Mouse (Mus musculus) limb, embryonic 12.5 days (tissue): Measurements from ENCODE around the gene Cpsf3. TPM values are rescaled to one million over a fixed set of nuclear protein-coding genes. Genes with fewer than 3 reads are reported as not detected.

Experiments
- ATAC-seq: fragments of 200-750 bp; cut with Nextera tagmentation; 2 replicates; pipeline ENCODE4 v1.8.0; 2017; ENCODE audit warnings: low read depth, moderate TSS enrichment; ENCODE audit not compliant: insufficient number of reproducible peaks, insufficient read depth, low FRiP score, low TSS enrichment
- H3K27ac ChIP-seq: fragments of 300-500 bp; sonication (generic); 2 replicates; pipeline ENCODE4 v1.5.1; 2016; ENCODE audit warnings: mild to moderate bottlenecking, moderate library complexity
- H3K27me3 ChIP-seq: fragments of 300-500 bp; sonication (generic); 2 replicates; pipeline ENCODE4 v1.6.1; 2016; ENCODE audit warnings: mild to moderate bottlenecking, moderate library complexity
- H3K36me3 ChIP-seq: fragments of 300-500 bp; sonication (generic); 2 replicates; pipeline ENCODE4 v1.6.1; 2016; ENCODE audit warnings: mild to moderate bottlenecking, moderate library complexity
- H3K4me1 ChIP-seq: fragments of 300-500 bp; sonication (generic); replicated peaks from 2 replicates; pipeline ENCODE4 v1.6.1; 2016
- H3K4me2 ChIP-seq: fragments of 300-500 bp; sonication (generic); 2 replicates; pipeline ENCODE4 v1.6.1; 2016; ENCODE audit warnings: mild to moderate bottlenecking, moderate library complexity
- H3K4me3 ChIP-seq: fragments of 300-500 bp; sonication (generic); replicated peaks from 2 replicates; pipeline ENCODE4 v1.5.1; 2016; ENCODE audit warnings: mild to moderate bottlenecking
- H3K9ac ChIP-seq: fragments of 300-500 bp; sonication (generic); replicated peaks from 2 replicates; pipeline ENCODE4 v1.6.1; 2016; ENCODE audit warnings: mild to moderate bottlenecking, moderate library complexity
- H3K9me3 ChIP-seq: fragments of 300-500 bp; sonication (generic); 2 replicates; pipeline ENCODE4 v1.6.1; 2016; ENCODE audit warnings: mild to moderate bottlenecking, moderate library complexity
- WGBS: fragments of 180-500 bp; shearing (Covaris S2); methylation state at CpG from one replicate; pipeline ENCODE4 v1.1.7; 2016; 5-methylcytosine and 5-hydroxymethylcytosine counted together
- polyA plus RNA-seq: library from polyadenylated mRNA; unstranded; fragments of >200 nt; fragmentation: Nextera tagmentation; extraction: Ambion mirVana; gene quantifications from 2 replicates; pipeline ENCODE4 v1.2.1, GENCODE M21; 2016

The Cpsf3 gene
- polyA plus RNA-seq, 1 experiment from 2014 or later = 121 TPM

- ATAC-seq = peak; percentile 74
- no peak overlapping the region for H3K9ac ChIP-seq
- H3K27ac ChIP-seq = no peak overlapping the region
- H3K36me3 ChIP-seq = peaks cover 98% of the 10 kb centered on the region
- no peaks in the 10 kb centered on the region for H3K4me1 ChIP-seq
- H3K4me2 ChIP-seq = no peak overlapping the region
- H3K4me3 ChIP-seq = no peak overlapping the region
- no peaks in the 10 kb centered on the region for H3K27me3 ChIP-seq
- 83% methylated on average over 14 of the region's 14 CpGs for WGBS
- no peaks in the 10 kb centered on the region for H3K9me3 ChIP-seq
These were observed 19.0 kb upstream of the Cpsf3 start for GRCm38 (mm10) chr12:21265946-21266783.

GRCm38 (mm10) chr12:21266784-21267098, 18.4 kb upstream of the Cpsf3 start:
- no peaks in the 10 kb centered on the region for H3K9me3 ChIP-seq
- peak; percentile 44; the same call in 1 of the 2 replicates for ATAC-seq
- no peak overlapping the region for H3K4me3 ChIP-seq
- H3K27ac ChIP-seq = no peak overlapping the region
- peaks cover 98% of the 10 kb centered on the region for H3K36me3 ChIP-seq
- no peak overlapping the region for H3K9ac ChIP-seq
- H3K4me2 ChIP-seq = no peak overlapping the region
- H3K27me3 ChIP-seq = no peaks in the 10 kb centered on the region
- H3K4me1 ChIP-seq = no peaks in the 10 kb centered on the region
- 84% methylated on average over 2 of the region's 2 CpGs for WGBS

- Histone ChIP-seq H3K36me3 (peaks cover 97% of the 10 kb centered on the region), H3K9ac (no peak overlapping the region), H3K4me3 (no peak overlapping the region), H3K4me1 (no peaks in the 10 kb centered on the region), H3K4me2 (no peak overlapping the region), H3K27ac (0 out of 2 replicates have a peak overlapping the region, but pooled peaks have one; percentile 4), H3K27me3 (no peaks in the 10 kb centered on the region), H3K9me3 (no peaks in the 10 kb centered on the region)
- ATAC-seq = no peak
- 89% methylated on average over 8 of the region's 8 CpGs for WGBS
These were observed 17.0 kb upstream of the Cpsf3 start for GRCm38 (mm10) chr12:21268083-21268616.

- ATAC-seq = no peak
- H3K4me2 ChIP-seq = no peak overlapping the region
- WGBS = 82% methylated on average over 7 of the region's 7 CpGs
- no peaks in the 10 kb centered on the region for H3K27me3 ChIP-seq
- H3K36me3 ChIP-seq = peaks cover 55% of the 10 kb centered on the region
- no peaks in the 10 kb centered on the region for H3K4me1 ChIP-seq
- no peak overlapping the region for H3K4me3 ChIP-seq
- no peak overlapping the region for H3K9ac ChIP-seq
- no peak overlapping the region for H3K27ac ChIP-seq
- no peaks in the 10 kb centered on the region for H3K9me3 ChIP-seq
These were observed 10.7 kb upstream of the Cpsf3 start for GRCm38 (mm10) chr12:21274446-21274845.

GRCm38 (mm10) chr12:21277352-21277864, 7.8 kb upstream of the Cpsf3 start:
- ATAC-seq = no peak
- whole genome bisulfite sequencing = 83% methylated on average over 1 of the region's 1 CpGs
- Histone ChIP-seq H3K4me1 (no peaks in the 10 kb centered on the region), H3K4me3 (no peak overlapping the region), H3K9ac (no peak overlapping the region), H3K27ac (no peak overlapping the region), H3K36me3 (peaks cover 26% of the 10 kb centered on the region; the same call in 1 of the 2 replicates), H3K9me3 (no peaks in the 10 kb centered on the region), H3K4me2 (no peak overlapping the region), H3K27me3 (no peaks in the 10 kb centered on the region)

- H3K4me3 ChIP-seq = peak overlapping the region; percentile 76
- under 1% methylated on average over 46 of the region's 47 CpGs for WGBS
- no peaks in the 10 kb centered on the region for H3K9me3 ChIP-seq
- H3K4me1 ChIP-seq = peaks cover 11% of the 10 kb centered on the region; the same call in 1 of the 2 replicates
- H3K36me3 ChIP-seq = peaks cover 18% of the 10 kb centered on the region; the same call in 1 of the 2 replicates
- peak overlapping the region; percentile 69 for H3K27ac ChIP-seq
- H3K27me3 ChIP-seq = no peaks in the 10 kb centered on the region
- peak overlapping the region; percentile 85 for H3K9ac ChIP-seq
- H3K4me2 ChIP-seq = peak overlapping the region; percentile 79
- no peak; the same call in 1 of the 2 replicates for ATAC-seq
These were observed 484 bp downstream of the Cpsf3 start for GRCm38 (mm10) chr12:21285508-21286242.

GRCm38 (mm10) chr12:21286243-21286622, 1.0 kb downstream of the Cpsf3 start, which contains the start of gene Itgb1bp1:
Itgb1bp1 (minus strand) TSS chr12:21286284.
- under 1% methylated on average over 28 of the region's 28 CpGs for WGBS
- Histone ChIP-seq H3K4me3 (peak within 1 kb of the TSS; percentile 76), H3K36me3 (peaks cover 24% of the 10 kb centered on the region), H3K9me3 (no peaks in the 10 kb centered on the region), H3K27ac (peak within 1 kb of the TSS; percentile 92), H3K4me2 (peak within 1 kb of the TSS; percentile 79), H3K27me3 (no peaks in the 10 kb centered on the region), H3K4me1 (peaks cover 11% of the 10 kb centered on the region; the same call in 1 of the 2 replicates), H3K9ac (peak within 1 kb of the TSS; percentile 85)
- peak; percentile 95 for ATAC-seq

GRCm38 (mm10) chr12:21286712-21287650, 1.8 kb downstream of the Cpsf3 start:
- ATAC-seq = no peak
- H3K27me3 ChIP-seq = no peaks in the 10 kb centered on the region
- peak overlapping the region; percentile 92 for H3K27ac ChIP-seq
- H3K36me3 ChIP-seq = peaks cover 31% of the 10 kb centered on the region
- H3K9ac ChIP-seq = peak overlapping the region; percentile 85
- whole genome bisulfite sequencing = 37% methylated on average over 18 of the region's 18 CpGs
- no peaks in the 10 kb centered on the region for H3K9me3 ChIP-seq
- H3K4me1 ChIP-seq = peaks cover 11% of the 10 kb centered on the region; the same call in 1 of the 2 replicates
- H3K4me3 ChIP-seq = peak overlapping the region; percentile 76
- H3K4me2 ChIP-seq = peak overlapping the region; percentile 79

- WGBS = 92% methylated on average over 3 of the region's 3 CpGs
- no peak for ATAC-seq
- H3K9ac ChIP-seq = no peak overlapping the region
- no peaks in the 10 kb centered on the region for H3K27me3 ChIP-seq
- H3K27ac ChIP-seq = no peak overlapping the region
- H3K4me2 ChIP-seq = no peak overlapping the region
- H3K4me3 ChIP-seq = no peak overlapping the region
- H3K4me1 ChIP-seq = peaks cover 11% of the 10 kb centered on the region; the same call in 1 of the 2 replicates
- no peaks in the 10 kb centered on the region for H3K9me3 ChIP-seq
- peaks cover 49% of the 10 kb centered on the region for H3K36me3 ChIP-seq
These were observed 3.7 kb downstream of the Cpsf3 start for GRCm38 (mm10) chr12:21288716-21289395.

GRCm38 (mm10) chr12:21289651-21290050, 4.5 kb downstream of the Cpsf3 start:
- no peak overlapping the region for H3K9ac ChIP-seq
- ATAC-seq = no peak
- peaks cover 11% of the 10 kb centered on the region; the same call in 1 of the 2 replicates for H3K4me1 ChIP-seq
- H3K4me2 ChIP-seq = no peak overlapping the region
- no peaks in the 10 kb centered on the region for H3K27me3 ChIP-seq
- H3K9me3 ChIP-seq = no peaks in the 10 kb centered on the region
- no peak overlapping the region for H3K4me3 ChIP-seq
- peaks cover 57% of the 10 kb centered on the region for H3K36me3 ChIP-seq
- WGBS = 86% methylated on average over 6 of the region's 6 CpGs
- no peak overlapping the region for H3K27ac ChIP-seq
